Mouse (Mus musculus) forebrain, embryonic 11.5 days (tissue): ENCODE measurements around the gene Tymp. TPM values are rescaled to one million over a fixed set of nuclear protein-coding genes. Genes with fewer than 3 reads are reported as not detected.
A peak's percentile ranks its signal among the peaks of the same experiment; 100 is the strongest.

Experiments
- ATAC-seq: fragments of 200-750 bp; cut with Nextera tagmentation; replicated peaks from 2 replicates; pipeline ENCODE4 v1.8.0; 2017; ENCODE audit warnings: moderate TSS enrichment; ENCODE audit not compliant: low FRiP score
- DNase-seq: peaks from one replicate; pipeline ENCODE4 v3.0.0-alpha.2; 2017; ENCODE audit warnings: low spot score
- H3K27ac ChIP-seq: fragments of 300-500 bp; sonication (generic); 2 replicates; pipeline ENCODE4 v1.5.1; 2014; ENCODE audit warnings: low read depth, low read length
- H3K27me3 ChIP-seq: fragments of 300-500 bp; sonication (generic); 2 replicates; pipeline ENCODE4 v1.6.1; 2014; ENCODE audit warnings: mild to moderate bottlenecking, low read length, mixed read lengths; ENCODE audit not compliant: control insufficient read depth, insufficient read depth
- H3K36me3 ChIP-seq: fragments of 300-500 bp; sonication (generic); 2 replicates; pipeline ENCODE4 v1.6.1; 2014; ENCODE audit warnings: mild to moderate bottlenecking, low read length, moderate library complexity, mixed read lengths; ENCODE audit not compliant: control insufficient read depth, insufficient read depth
- H3K4me1 ChIP-seq: fragments of 300-500 bp; sonication (generic); replicated peaks from 2 replicates; pipeline ENCODE4 v1.6.1; 2014; ENCODE audit warnings: low read length, mixed read lengths; ENCODE audit not compliant: control insufficient read depth, insufficient read depth
- H3K4me2 ChIP-seq: fragments of 300-500 bp; sonication (generic); 2 replicates; pipeline ENCODE4 v1.6.1; 2014; ENCODE audit warnings: low read depth, mild to moderate bottlenecking, low read length, moderate library complexity, mixed read lengths; ENCODE audit not compliant: severe bottlenecking
- H3K4me3 ChIP-seq: fragments of 300-500 bp; sonication (generic); 2 replicates; pipeline ENCODE4 v1.5.1; 2014; ENCODE audit warnings: low read depth, low read length
- H3K9ac ChIP-seq: fragments of 300-500 bp; sonication (generic); 2 replicates; pipeline ENCODE4 v1.6.1; 2014; ENCODE audit warnings: low read length
- H3K9me3 ChIP-seq: fragments of 300-500 bp; sonication (generic); 2 replicates; pipeline ENCODE4 v1.6.1; 2016; ENCODE audit warnings: low read length, mixed read lengths; ENCODE audit not compliant: control insufficient read depth
- WGBS: fragments of 180-500 bp; shearing (Covaris S2); extraction: QIAGEN DNeasy Blood & Tissue Kit; methylation state at CpG from one replicate; pipeline ENCODE4 v1.1.7; 2014; 5-methylcytosine and 5-hydroxymethylcytosine counted together
- polyA plus RNA-seq: library from polyadenylated mRNA; unstranded; fragments of >200 nt; fragmentation: Nextera tagmentation; extraction: Ambion mirVana; gene quantifications from 2 replicates; pipeline ENCODE4 v1.2.1, GENCODE M21; 2014

Gene Tymp
- polyA plus RNA-seq, 1 experiment from 2014 or later, result 0.80 TPM

GRCm38 (mm10) chr15:89334774-89335537 is 41.9 kb downstream of the Tymp start:
- Histone ChIP-seq H3K36me3 (no peaks in the 10 kb centered on the region), H3K4me3 (no peak overlapping the region), H3K4me2 (no peak overlapping the region), H3K9ac (no peak overlapping the region), H3K27ac (no peak overlapping the region), H3K4me1 (no peaks in the 10 kb centered on the region), H3K27me3 (no peaks in the 10 kb centered on the region), H3K9me3 (no peaks in the 10 kb centered on the region)
- ATAC-seq (no peak), DNase-seq (no peak)
- 84% methylated on average over 17 of the region's 17 CpGs for WGBS

- ATAC-seq, result no peak
- no peaks in the 10 kb centered on the region for H3K9me3 ChIP-seq
Observed at GRCm38 (mm10) chr15:89334271-89334670, 42.6 kb downstream of the Tymp start, which contains the start of gene Miox. Gene Miox (plus strand): TSS chr15:89334398.

GRCm38 (mm10) chr15:89326441-89326840 is 50.4 kb downstream of the Tymp start:
- no peak overlapping the region for H3K4me2 ChIP-seq
- no peak for DNase-seq
- peaks cover 2% of the 10 kb centered on the region; the same call in 1 of the 2 replicates for H3K27me3 ChIP-seq
- H3K9me3 ChIP-seq, result no peaks in the 10 kb centered on the region
- WGBS, result 76% methylated on average over 5 of the region's 5 CpGs
- no peak overlapping the region for H3K4me3 ChIP-seq
- no peak overlapping the region for H3K9ac ChIP-seq
- ATAC-seq, result no peak
- H3K4me1 ChIP-seq, result 0 out of 2 replicates have a peak, but pooled peaks cover 2% of the 10 kb centered on the region
- H3K36me3 ChIP-seq, result no peaks in the 10 kb centered on the region
- H3K27ac ChIP-seq, result no peak overlapping the region

More at GRCm38 (mm10) chr15:89334271-89334670, 42.6 kb downstream of the Tymp start, which contains the start of gene Miox:
- no peak for DNase-seq
- Histone ChIP-seq H3K27me3 (no peaks in the 10 kb centered on the region), H3K4me1 (no peaks in the 10 kb centered on the region), H3K9ac (no peak within 1 kb of the TSS), H3K27ac (no peak within 1 kb of the TSS), H3K36me3 (no peaks in the 10 kb centered on the region), H3K4me2 (no peak within 1 kb of the TSS), H3K4me3 (no peak within 1 kb of the TSS)
- 87% methylated on average over 7 of the region's 7 CpGs for WGBS

- Histone ChIP-seq H3K27me3 (peaks cover 2% of the 10 kb centered on the region; the same call in 1 of the 2 replicates), H3K9me3 (no peaks in the 10 kb centered on the region), H3K27ac (no peak overlapping the region), H3K4me2 (no peak overlapping the region), H3K4me1 (0 out of 2 replicates have a peak, but pooled peaks cover 2% of the 10 kb centered on the region), H3K36me3 (no peaks in the 10 kb centered on the region), H3K9ac (no peak overlapping the region), H3K4me3 (no peak overlapping the region)
- DNase-seq, result no peak
- 90% methylated on average over 4 of the region's 4 CpGs for WGBS
- ATAC-seq, result no peak
Observed at GRCm38 (mm10) chr15:89323656-89324055, 53.2 kb downstream of the Tymp start.

- ATAC-seq (no peak), DNase-seq (no peak)
- 7% methylated on average over 26 of the region's 26 CpGs for WGBS
- Histone ChIP-seq H3K4me3 (no peak within 1 kb of the TSS), H3K4me1 (0 out of 2 replicates have a peak, but pooled peaks cover 2% of the 10 kb centered on the region), H3K9ac (0 out of 2 replicates have a peak within 1 kb of the TSS, but pooled peaks have one; percentile 21), H3K27me3 (peaks cover 2% of the 10 kb centered on the region; the same call in 1 of the 2 replicates), H3K9me3 (no peaks in the 10 kb centered on the region), H3K36me3 (no peaks in the 10 kb centered on the region), H3K27ac (no peak within 1 kb of the TSS), H3K4me2 (peak within 1 kb of the TSS; percentile 24)
Observed at GRCm38 (mm10) chr15:89322670-89323522, 53.9 kb downstream of the Tymp start, which contains the start of gene Adm2. Gene Adm2 (plus strand): TSS chr15:89322720.

Other genes with a start within 250 kb of the Tymp start
- 14.2 and 16.2 TPM in 2 replicates for gene Hdac10, start 248.3 kb downstream of the Tymp start, polyA plus RNA-seq
- 26.9 and 29.8 TPM in 2 replicates for gene Mapk12, start 236.3 kb downstream of the Tymp start, polyA plus RNA-seq
- gene Mapk11, start 227.4 kb downstream of the Tymp start, polyA plus RNA-seq, result 43.2 and 47.6 TPM in 2 replicates
- gene Plxnb2, start 196.3 kb downstream of the Tymp start, polyA plus RNA-seq, result 162 and 176 TPM in 2 replicates
- 26.7 and 27.5 TPM in 2 replicates for gene Dennd6b, start 180.5 kb downstream of the Tymp start, polyA plus RNA-seq
- gene Ppp6r2, start 165.5 kb downstream of the Tymp start, polyA plus RNA-seq, result 45.1 and 49.2 TPM in 2 replicates
- 76.5 and 87.8 TPM in 2 replicates for gene Sbf1, start 61.7 kb downstream of the Tymp start, polyA plus RNA-seq
- gene Adm2, start 54.3 kb downstream of the Tymp start, polyA plus RNA-seq, result 0.15 TPM in 1 of 2 replicates, not detected in the other
- gene Miox, start 42.6 kb downstream of the Tymp start, polyA plus RNA-seq, result not detected in 2 replicates
- gene Lmf2, start 21.4 kb downstream of the Tymp start, polyA plus RNA-seq, result 43.7 and 47.3 TPM in 2 replicates
- gene Ncaph2, start 21.3 kb downstream of the Tymp start, polyA plus RNA-seq, result 191 and 203 TPM in 2 replicates
- 5.1 and 5.7 TPM in 2 replicates for gene Sco2, start 3.2 kb downstream of the Tymp start, polyA plus RNA-seq
- 0.37 and 1.2 TPM in 2 replicates for gene Odf3b, start 2.2 kb upstream of the Tymp start, polyA plus RNA-seq
- not detected in 2 replicates for gene Klhdc7b, start 7.9 kb upstream of the Tymp start, polyA plus RNA-seq
- gene Syce3, start 33.5 kb upstream of the Tymp start, polyA plus RNA-seq, result not detected in 2 replicates
- 0.84 TPM in 1 of 2 replicates, not detected in the other for gene Cpt1b, start 48.8 kb upstream of the Tymp start, polyA plus RNA-seq
- 3.5 and 6.0 TPM in 2 replicates for gene C730034F03Rik, start 52.5 kb upstream of the Tymp start, polyA plus RNA-seq
- gene Gm44502, start 52.7 kb upstream of the Tymp start, polyA plus RNA-seq, result 0.40 TPM in 1 of 2 replicates, not detected in the other
- 54.5 and 56.0 TPM in 2 replicates for gene Chkb, start 52.9 kb upstream of the Tymp start, polyA plus RNA-seq
- 26.0 and 27.4 TPM in 2 replicates for gene Mapk8ip2, start 76.9 kb upstream of the Tymp start, polyA plus RNA-seq
- 9.9 and 10.6 TPM in 2 replicates for gene Arsa, start 100.4 kb upstream of the Tymp start, polyA plus RNA-seq
- gene Shank3, start 122.6 kb upstream of the Tymp start, polyA plus RNA-seq, result 3.8 and 4.9 TPM in 2 replicates
- 0.65 and 0.84 TPM in 2 replicates for gene Acr, start 191.3 kb upstream of the Tymp start, polyA plus RNA-seq
- 76.4 and 76.7 TPM in 2 replicates for gene Rabl2, start 214.9 kb upstream of the Tymp start, polyA plus RNA-seq